Mouse (Mus musculus): ENCODE measurements around the gene Cdc42bpb. TPM values are rescaled to one million over a fixed set of nuclear protein-coding genes. Genes with fewer than 3 reads are reported as not detected.

The Cdc42bpb gene
- polyA plus RNA-seq, 1 experiment from 2014 or later: 47.5 TPM

GRCm38 (mm10) chr12:111274447-111275149 lies 102.9 kb downstream of the Cdc42bpb start:
- no peak for ATAC-seq (ENCODE audit: insufficient read depth)
- Histone ChIP-seq H3K9ac (no peak overlapping the region), H3K9me3 (ENCODE audit: low read depth, low read length) (peaks cover 4% of the 10 kb centered on the region; the same call in 1 of the 2 replicates), H3K27me3 (ENCODE audit: insufficient read depth, low read length) (peaks cover 79% of the 10 kb centered on the region), H3K36me3 (ENCODE audit: insufficient read depth) (no peaks in the 10 kb centered on the region), H3K4me2 (peak overlapping the region; percentile 70), H3K27ac (ENCODE audit: low read depth) (no peak overlapping the region), H3K4me1 (ENCODE audit: insufficient read depth) (peaks cover 10% of the 10 kb centered on the region), H3K4me3 (ENCODE audit: low read depth, low read length) (peak overlapping the region; percentile 42)
- WGBS: 1% methylated on average over 77 of the region's 80 CpGs
- no peak for TF ChIP-seq CTCF (IDR thresholded peaks at IDR 0.05; ENCODE audit: low read depth)
- peak; percentile 19 for DNase-seq

- Histone ChIP-seq H3K4me3 (ENCODE audit: low read depth, low read length) (peak overlapping the region; percentile 42), H3K4me1 (ENCODE audit: insufficient read depth) (peaks cover 10% of the 10 kb centered on the region), H3K9me3 (ENCODE audit: low read depth, low read length) (peaks cover 4% of the 10 kb centered on the region; the same call in 1 of the 2 replicates), H3K27ac (ENCODE audit: low read depth) (no peak overlapping the region), H3K4me2 (peak overlapping the region; percentile 70), H3K36me3 (ENCODE audit: insufficient read depth) (no peaks in the 10 kb centered on the region), H3K27me3 (ENCODE audit: insufficient read depth, low read length) (peaks cover 80% of the 10 kb centered on the region), H3K9ac (no peak overlapping the region)
- ATAC-seq (ENCODE audit: insufficient read depth) (no peak; the same call in 1 of the 2 replicates), DNase-seq (peak; percentile 19)
- TF ChIP-seq CTCF (IDR thresholded peaks at IDR 0.05; ENCODE audit: low read depth): no peak
- 2% methylated on average over 28 of the region's 28 CpGs for WGBS
These were observed 103.5 kb downstream of the Cdc42bpb start for GRCm38 (mm10) chr12:111274006-111274405.

GRCm38 (mm10) chr12:111272420-111272819 lies 105.1 kb downstream of the Cdc42bpb start:
- 20% methylated on average over 12 of the region's 12 CpGs for WGBS
- H3K9ac ChIP-seq: no peak overlapping the region
- TF ChIP-seq CTCF (IDR thresholded peaks at IDR 0.05; ENCODE audit: low read depth): peak; percentile 91
- peaks cover 79% of the 10 kb centered on the region for H3K27me3 ChIP-seq (ENCODE audit: insufficient read depth, low read length)
- ATAC-seq (ENCODE audit: insufficient read depth): no peak
- DNase-seq: peak; percentile 90
- H3K4me3 ChIP-seq (ENCODE audit: low read depth, low read length): no peak overlapping the region
- peaks cover 10% of the 10 kb centered on the region for H3K4me1 ChIP-seq (ENCODE audit: insufficient read depth)
- H3K36me3 ChIP-seq (ENCODE audit: insufficient read depth): no peaks in the 10 kb centered on the region
- H3K4me2 ChIP-seq: no peak overlapping the region
- no peak overlapping the region for H3K27ac ChIP-seq (ENCODE audit: low read depth)
- H3K9me3 ChIP-seq (ENCODE audit: low read depth, low read length): no peaks in the 10 kb centered on the region

- no peaks in the 10 kb centered on the region for H3K9me3 ChIP-seq (ENCODE audit: low read depth, low read length)
- WGBS: 20% methylated on average over 8 of the region's 8 CpGs
- no peak for TF ChIP-seq CTCF (IDR thresholded peaks at IDR 0.05; ENCODE audit: low read depth)
- no peak overlapping the region for H3K27ac ChIP-seq (ENCODE audit: low read depth)
- H3K4me3 ChIP-seq (ENCODE audit: low read depth, low read length): 0 out of 2 replicates have a peak overlapping the region, but pooled peaks have one; percentile 16
- H3K27me3 ChIP-seq (ENCODE audit: insufficient read depth, low read length): peaks cover 75% of the 10 kb centered on the region
- no peak overlapping the region for H3K9ac ChIP-seq
- peak overlapping the region; percentile 36; the same call in 1 of the 2 replicates for H3K4me2 ChIP-seq
- H3K4me1 ChIP-seq (ENCODE audit: insufficient read depth): peaks cover 10% of the 10 kb centered on the region
- no peak; the same call in 1 of the 2 replicates for ATAC-seq (ENCODE audit: insufficient read depth)
- DNase-seq: no peak
- H3K36me3 ChIP-seq (ENCODE audit: insufficient read depth): 0 out of 2 replicates have a peak, but pooled peaks cover 4% of the 10 kb centered on the region
These were observed 105.6 kb downstream of the Cdc42bpb start for GRCm38 (mm10) chr12:111271966-111272365.

GRCm38 (mm10) chr12:111271406-111271805 lies 106.1 kb downstream of the Cdc42bpb start:
- H3K4me3 ChIP-seq (ENCODE audit: low read depth, low read length): peak overlapping the region; percentile 16; the same call in 1 of the 2 replicates
- H3K4me2 ChIP-seq: peak overlapping the region; percentile 36
- no peaks in the 10 kb centered on the region for H3K9me3 ChIP-seq (ENCODE audit: low read depth, low read length)
- H3K27me3 ChIP-seq (ENCODE audit: insufficient read depth, low read length): peaks cover 69% of the 10 kb centered on the region
- H3K27ac ChIP-seq (ENCODE audit: low read depth): no peak overlapping the region
- no peak overlapping the region for H3K9ac ChIP-seq
- DNase-seq (no peak), ATAC-seq (ENCODE audit: insufficient read depth) (no peak)
- 8% methylated on average over 24 of the region's 28 CpGs for WGBS
- no peak for TF ChIP-seq CTCF (IDR thresholded peaks at IDR 0.05; ENCODE audit: low read depth)
- peaks cover 10% of the 10 kb centered on the region for H3K4me1 ChIP-seq (ENCODE audit: insufficient read depth)
- 0 out of 2 replicates have a peak, but pooled peaks cover 4% of the 10 kb centered on the region for H3K36me3 ChIP-seq (ENCODE audit: insufficient read depth)

GRCm38 (mm10) chr12:111270629-111271277 lies 106.8 kb downstream of the Cdc42bpb start, which contains the start of gene Amn:
Gene Amn, plus strand, starts transcription at chr12:111271095.
- ATAC-seq (ENCODE audit: insufficient read depth): no peak
- no peak within 1 kb of the TSS for H3K9ac ChIP-seq

More at GRCm38 (mm10) chr12:111270629-111271277, 106.8 kb downstream of the Cdc42bpb start, which contains the start of gene Amn:
- no peak for DNase-seq
- no peak within 1 kb of the TSS for H3K27ac ChIP-seq (ENCODE audit: low read depth)
- H3K4me1 ChIP-seq (ENCODE audit: insufficient read depth): peaks cover 10% of the 10 kb centered on the region
- WGBS: 24% methylated on average over 25 of the region's 25 CpGs
- H3K4me3 ChIP-seq (ENCODE audit: low read depth, low read length): peak within 1 kb of the TSS; percentile 16; the same call in 1 of the 2 replicates
- H3K36me3 ChIP-seq (ENCODE audit: insufficient read depth): 0 out of 2 replicates have a peak, but pooled peaks cover 6% of the 10 kb centered on the region
- no peak for TF ChIP-seq CTCF (IDR thresholded peaks at IDR 0.05; ENCODE audit: low read depth)
- H3K27me3 ChIP-seq (ENCODE audit: insufficient read depth, low read length): peaks cover 63% of the 10 kb centered on the region
- no peaks in the 10 kb centered on the region for H3K9me3 ChIP-seq (ENCODE audit: low read depth, low read length)
- peak within 1 kb of the TSS; percentile 36 for H3K4me2 ChIP-seq
